Mouse (Mus musculus) liver, embryonic 14.5 days (tissue): ENCODE measurements around the gene Zfp637. TPM values are rescaled to one million over a fixed set of nuclear protein-coding genes. Genes with fewer than 3 reads are reported as not detected.

Source experiments
- ATAC-seq: fragments of 200-750 bp; cut with Nextera tagmentation; 2 replicates; pipeline ENCODE4 v1.8.0; 2017; ENCODE audit warnings: moderate number of reproducible peaks, mild to moderate bottlenecking, moderate library complexity; ENCODE audit not compliant: insufficient read depth
- DNase-seq, 3 experiments: peaks; one replicate each; pipeline ENCODE4 v3.0.0-alpha.2; 2012 to 2013; ENCODE audit warnings: low read depth in 3 of 3, low spot score in 3 of 3
- H3K27ac ChIP-seq: fragments of 300-500 bp; sonication (generic); 2 replicates; pipeline ENCODE4 v1.5.1; 2014; ENCODE audit warnings: moderate library complexity, mild to moderate bottlenecking, control low read depth, inconsistent platforms
- H3K27me3 ChIP-seq: fragments of 300-500 bp; sonication (generic); 2 replicates; pipeline ENCODE4 v1.6.1; 2014; ENCODE audit warnings: mild to moderate bottlenecking, low read length, moderate library complexity; ENCODE audit not compliant: control insufficient read depth, insufficient read depth
- H3K36me3 ChIP-seq: fragments of 300-500 bp; sonication (generic); replicated peaks from 2 replicates; pipeline ENCODE4 v1.6.1; 2014; ENCODE audit warnings: low read depth; ENCODE audit not compliant: control insufficient read depth, insufficient read depth
- H3K4me1 ChIP-seq, 2 experiments: fragments of 200-500 bp in 1 of 2; fragments of 300-500 bp in 1 of 2; sonication (generic) in 1 of 2; replicated peaks; 2 replicates each; pipeline ENCODE4 v1.6.1; 2012 to 2014; ENCODE audit warnings: antibody characterized with exemption in 1 of 2, inconsistent platforms in 1 of 2, low read length in 1 of 2; ENCODE audit not compliant: control insufficient read depth in 2 of 2, insufficient read depth in 2 of 2
- H3K4me2 ChIP-seq: fragments of 300-500 bp; sonication (generic); 2 replicates; pipeline ENCODE4 v1.6.1; 2014; ENCODE audit warnings: low read depth, mild to moderate bottlenecking, control low read depth, moderate library complexity
- H3K4me3 ChIP-seq, 2 experiments: fragments of 200-500 bp in 1 of 2; fragments of 300-500 bp in 1 of 2; sonication (generic) in 1 of 2; 2 replicates each; pipeline ENCODE4 v1.5.1; 2012 to 2014; ENCODE audit warnings: low read depth in 2 of 2, low read length in 2 of 2, mild to moderate bottlenecking in 2 of 2, control low read depth in 1 of 2, inconsistent platforms in 1 of 2, moderate library complexity in 1 of 2; ENCODE audit not compliant: insufficient read depth in 1 of 2
- H3K9ac ChIP-seq: fragments of 300-500 bp; sonication (generic); replicated peaks from 2 replicates; pipeline ENCODE4 v1.6.1; 2014; ENCODE audit warnings: mild to moderate bottlenecking, control low read depth, moderate library complexity
- H3K9me3 ChIP-seq: fragments of 300-500 bp; sonication (generic); 2 replicates; pipeline ENCODE4 v1.6.1; 2016; ENCODE audit warnings: low read length, mixed read lengths; ENCODE audit not compliant: control insufficient read depth
- CTCF ChIP-seq: IDR thresholded peaks from 2 replicates; pipeline ENCODE4 v1.5.1; 2016; ENCODE audit warnings: antibody characterized with exemption, low read depth, control low read depth
- EP300 ChIP-seq: IDR thresholded peaks from 2 replicates; pipeline ENCODE4 v1.6.1; 2016; ENCODE audit warnings: antibody characterized with exemption, low read depth
- WGBS: fragments of 180-500 bp; shearing (Covaris S2); extraction: QIAGEN DNeasy Blood & Tissue Kit; methylation state at CpG from one replicate; pipeline ENCODE4 v1.1.7; 2014; ENCODE audit not compliant: insufficient replicate concordance; 5-methylcytosine and 5-hydroxymethylcytosine counted together
- polyA plus RNA-seq, 2 experiments: library from polyadenylated mRNA; depleted of rRNA in 1 of 2; stranded (reverse) in 1 of 2; unstranded in 1 of 2; fragments of >200 nt; fragmentation: Nextera tagmentation in 1 of 2; extraction: Ambion mirVana in 1 of 2; gene quantifications; 2 replicates each; pipeline versions ENCODE4 v1.2.1 to v1.2.3; 2012 to 2014

The Zfp637 gene
- polyA plus RNA-seq, 2 experiments, result 15.0 to 30.3 TPM

DNA sequence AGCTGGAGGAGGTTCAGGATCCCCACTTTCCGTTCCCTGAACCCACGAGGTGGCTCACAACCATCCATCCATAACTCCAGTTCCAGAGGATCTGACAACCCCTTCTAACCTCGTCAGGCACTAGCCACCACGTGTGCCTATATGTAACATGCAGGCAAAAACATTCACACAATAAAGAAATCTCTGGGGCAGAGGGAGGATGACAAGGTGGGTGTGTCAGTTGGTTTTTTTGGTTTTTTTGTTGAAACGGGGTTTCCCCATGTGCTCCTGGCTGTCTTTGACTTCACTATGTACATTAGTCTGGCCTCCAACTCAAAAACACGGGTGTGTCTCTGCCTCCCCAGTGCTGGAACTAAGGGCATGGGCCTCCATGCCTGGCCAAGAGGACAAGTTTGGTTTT lies 49.3 kb downstream of the Zfp637 start:
- H3K4me2 ChIP-seq, result no peak overlapping the region
- no peak for DNase-seq
- H3K27ac ChIP-seq, result peak overlapping the region; percentile 21; the same call in 1 of the 2 replicates
- H3K9me3 ChIP-seq, result no peaks in the 10 kb centered on the region
- H3K27me3 ChIP-seq, result no peaks in the 10 kb centered on the region
- no peak overlapping the region for H3K4me3 ChIP-seq
- H3K36me3 ChIP-seq, result no peaks in the 10 kb centered on the region
- no peak overlapping the region for H3K9ac ChIP-seq
- WGBS, result 46% methylated on average over 6 of the region's 6 CpGs
- no peak for TF ChIP-seq CTCF
- ATAC-seq, result no peak
- H3K4me1 ChIP-seq, result peaks cover 35 to 46% of the 10 kb centered on the region in 2 experiments

DNA sequence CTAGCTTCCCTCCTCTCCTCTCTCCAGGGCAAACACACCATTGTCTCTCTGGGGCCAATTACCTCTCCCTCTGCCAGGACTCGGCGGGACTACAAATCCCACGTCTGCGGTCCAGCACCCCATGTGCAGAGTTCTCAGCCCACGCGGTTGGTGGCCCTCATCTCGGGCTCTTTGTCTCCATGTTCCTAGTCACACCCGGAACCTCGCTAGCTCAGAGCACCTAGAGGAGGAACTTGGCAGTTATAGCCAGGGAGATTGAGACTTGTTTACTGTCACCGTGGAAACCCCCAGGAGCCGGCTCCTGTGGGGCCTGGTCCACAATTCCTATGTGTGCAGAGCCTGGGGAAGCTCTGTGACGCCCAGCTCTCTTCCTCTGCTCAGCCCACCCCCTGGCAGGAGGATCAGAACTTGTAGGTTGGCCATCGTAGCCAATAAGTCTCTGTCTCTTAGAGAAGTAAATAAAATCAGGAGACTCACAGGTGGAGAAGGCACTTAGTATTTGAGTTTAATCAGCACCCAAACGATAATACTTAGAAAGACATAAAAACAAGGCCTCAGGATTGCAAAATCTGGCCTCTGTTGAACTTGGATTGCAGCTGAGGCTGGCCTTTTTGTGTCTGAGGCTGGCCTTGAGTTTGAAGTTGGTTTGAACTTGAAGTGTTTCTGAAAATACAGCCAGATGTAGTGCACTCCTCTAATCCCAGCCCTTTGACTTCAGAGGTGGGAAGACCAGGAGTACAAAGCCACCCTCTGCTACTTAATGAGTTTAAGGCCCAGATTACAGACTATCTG lies 50.6 kb downstream of the Zfp637 start:
- ATAC-seq, result no peak
- no peaks in the 10 kb centered on the region for H3K36me3 ChIP-seq
- no peak for DNase-seq
- no peaks in the 10 kb centered on the region for H3K9me3 ChIP-seq
- H3K4me2 ChIP-seq, result no peak overlapping the region
- no peaks in the 10 kb centered on the region for H3K27me3 ChIP-seq
- peaks cover 34 to 43% of the 10 kb centered on the region in 2 experiments for H3K4me1 ChIP-seq
- no peak for TF ChIP-seq EP300
- TF ChIP-seq CTCF, result no peak
- H3K27ac ChIP-seq, result no peak overlapping the region
- no peak overlapping the region for H3K9ac ChIP-seq
- no peak overlapping the region for H3K4me3 ChIP-seq
- 54% methylated on average over 14 of the region's 14 CpGs for WGBS

DNA sequence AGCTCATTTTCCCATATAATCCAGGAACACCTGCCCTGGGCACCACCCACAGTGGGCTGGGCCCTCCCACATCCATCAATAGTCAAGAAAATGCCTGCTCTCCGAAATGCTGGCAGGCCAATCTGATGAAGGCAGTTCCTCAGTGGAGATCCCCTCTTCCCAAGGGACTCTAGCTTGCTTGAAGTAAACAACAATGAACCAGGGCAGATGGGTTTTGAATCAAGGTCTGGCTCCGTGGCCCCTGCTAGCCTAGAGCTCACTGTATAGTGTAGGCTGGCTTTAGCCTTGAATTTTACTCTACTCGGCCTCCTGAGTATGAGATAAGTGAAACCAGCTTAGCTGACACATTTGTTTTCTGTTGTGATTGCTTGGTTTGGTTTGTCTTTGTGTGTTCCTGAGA lies 51.4 kb downstream of the Zfp637 start:
- no peak overlapping the region for H3K4me3 ChIP-seq
- TF ChIP-seq EP300, result no peak
- TF ChIP-seq CTCF, result no peak
- peaks cover 27 to 36% of the 10 kb centered on the region in 2 experiments for H3K4me1 ChIP-seq
- no peaks in the 10 kb centered on the region for H3K27me3 ChIP-seq
- no peak overlapping the region for H3K9ac ChIP-seq
- no peak for ATAC-seq
- no peaks in the 10 kb centered on the region for H3K9me3 ChIP-seq
- no peak overlapping the region for H3K27ac ChIP-seq
- H3K4me2 ChIP-seq, result no peak overlapping the region
- 64% methylated on average over 3 of the region's 3 CpGs for WGBS
- H3K36me3 ChIP-seq, result no peaks in the 10 kb centered on the region
- DNase-seq, result no peak

DNA sequence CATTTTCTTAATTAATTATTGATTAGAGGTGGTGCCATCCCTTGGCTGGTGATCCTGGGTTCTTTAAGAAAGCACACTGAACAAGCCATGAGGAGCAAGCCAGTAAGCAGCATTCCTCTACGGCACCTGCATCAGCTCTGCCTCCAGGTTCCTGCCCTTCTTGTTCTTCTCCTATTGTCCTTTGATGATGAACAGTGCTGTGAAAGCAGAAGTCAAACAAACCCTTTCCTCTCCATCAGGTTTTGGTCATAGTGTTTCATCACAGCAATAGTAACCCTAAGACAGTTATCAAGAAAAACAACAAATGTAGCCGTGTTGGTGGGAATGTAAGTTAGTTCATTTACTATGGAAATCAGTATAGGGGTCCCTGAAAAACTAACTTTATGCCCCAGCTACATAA lies 52.5 kb downstream of the Zfp637 start:
- DNase-seq (no peak), ATAC-seq (no peak)
- 77% methylated on average over 2 of the region's 2 CpGs for WGBS
- no peak overlapping the region for H3K4me3 ChIP-seq
- no peak overlapping the region for H3K4me2 ChIP-seq
- no peaks in the 10 kb centered on the region for H3K27me3 ChIP-seq
- no peaks in the 10 kb centered on the region for H3K36me3 ChIP-seq
- no peak overlapping the region for H3K9ac ChIP-seq
- H3K4me1 ChIP-seq, result peaks cover 17 to 26% of the 10 kb centered on the region in 2 experiments
- TF ChIP-seq EP300 (no peak), CTCF (no peak)
- H3K9me3 ChIP-seq, result no peaks in the 10 kb centered on the region
- H3K27ac ChIP-seq, result no peak overlapping the region

Other genes starting within 250 kb of the Zfp637 start
- gene Zfp239, start 20.9 kb downstream of the Zfp637 start, polyA plus RNA-seq (2012; rRNA removed), result 1.2 and 2.0 TPM in 2 replicates
- 2.9 and 3.5 TPM in 2 replicates for gene Zfp239, start 20.9 kb downstream of the Zfp637 start, polyA plus RNA-seq (2014; fragmentation: Nextera tagmentation; extraction: Ambion mirVana)
- 222 and 368 TPM in 2 replicates for gene Hnrnpf, start 59.1 kb downstream of the Zfp637 start, polyA plus RNA-seq (2012; rRNA removed)
- 457 and 507 TPM in 2 replicates for gene Hnrnpf, start 59.1 kb downstream of the Zfp637 start, polyA plus RNA-seq (2014; fragmentation: Nextera tagmentation; extraction: Ambion mirVana)
- not detected in 2 replicates for gene Fxyd4, start 96.5 kb downstream of the Zfp637 start, polyA plus RNA-seq (2012; rRNA removed)
- gene Fxyd4, start 96.5 kb downstream of the Zfp637 start, polyA plus RNA-seq (2014; fragmentation: Nextera tagmentation; extraction: Ambion mirVana), result not detected in 2 replicates
- gene Rasgef1a, start 170.3 kb downstream of the Zfp637 start, polyA plus RNA-seq (2012; rRNA removed), result 0.04 TPM in 2 replicates
- gene Rasgef1a, start 170.3 kb downstream of the Zfp637 start, polyA plus RNA-seq (2014; fragmentation: Nextera tagmentation; extraction: Ambion mirVana), result not detected in 2 replicates